Mouse (Mus musculus): ENCODE data around the gene Zdhhc16. TPM values are rescaled to one million over a fixed set of nuclear protein-coding genes. Genes with fewer than 3 reads are reported as not detected.

Zdhhc16 gene
- polyA plus RNA-seq, 1 experiment from 2014 or later = 94.4 TPM

DNA sequence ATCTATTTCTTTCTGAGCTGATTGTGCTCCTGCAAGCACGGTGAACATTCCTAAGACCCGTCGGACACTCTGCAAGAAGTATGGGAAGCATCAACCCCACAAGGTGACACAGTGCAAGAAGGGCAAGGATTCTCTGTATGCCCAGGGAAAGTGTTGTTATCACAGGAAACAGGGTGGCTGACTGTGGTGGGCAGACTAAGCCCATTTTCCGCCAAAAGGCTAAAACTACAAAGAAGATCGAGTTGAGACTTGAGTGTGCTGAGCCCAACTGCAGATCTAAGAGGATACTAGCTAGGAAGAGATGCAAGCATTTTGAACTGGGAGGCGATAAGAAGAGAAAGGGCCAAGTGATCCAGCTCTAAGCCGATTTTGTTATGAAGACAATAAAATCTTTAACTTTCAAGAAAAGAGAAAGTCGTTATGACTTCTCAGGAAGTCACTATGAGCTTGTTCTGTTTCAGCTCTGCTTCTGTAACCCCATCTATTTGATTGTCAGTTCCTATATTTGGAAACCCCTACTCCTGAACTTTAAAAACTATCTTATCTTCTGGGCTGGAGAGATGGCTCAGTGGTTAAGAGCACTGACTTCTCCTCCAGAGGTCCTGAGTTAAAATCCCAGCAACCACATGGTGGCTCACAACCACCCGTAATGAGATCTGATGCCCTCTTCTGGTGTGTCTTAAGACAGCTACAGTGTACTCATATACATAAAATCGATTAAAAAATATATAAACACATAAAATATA lies 30.3 kb upstream of the Zdhhc16 start:
- 80% methylated on average over 10 of the region's 10 CpGs for WGBS
- ATAC-seq (ENCODE audit: low FRiP score, low TSS enrichment) = no peak
- H3K4me2 ChIP-seq (replicated peaks; ENCODE audit: low read depth, low read length) = no peak overlapping the region
- no peak overlapping the region for H3K4me3 ChIP-seq (ENCODE audit: low read length)
- no peaks in the 10 kb centered on the region for H3K27me3 ChIP-seq (ENCODE audit: insufficient read depth, low read length)
- H3K9ac ChIP-seq (replicated peaks; ENCODE audit: low read length) = no peak overlapping the region
- H3K36me3 ChIP-seq (ENCODE audit: insufficient read depth, low read length) = no peaks in the 10 kb centered on the region
- peaks cover 6% of the 10 kb centered on the region; the same call in 1 of the 2 replicates for H3K4me1 ChIP-seq (ENCODE audit: insufficient read depth, low read length)
- no peaks in the 10 kb centered on the region for H3K9me3 ChIP-seq (ENCODE audit: low read length)
- H3K27ac ChIP-seq (ENCODE audit: low read length) = no peak overlapping the region

DNA sequence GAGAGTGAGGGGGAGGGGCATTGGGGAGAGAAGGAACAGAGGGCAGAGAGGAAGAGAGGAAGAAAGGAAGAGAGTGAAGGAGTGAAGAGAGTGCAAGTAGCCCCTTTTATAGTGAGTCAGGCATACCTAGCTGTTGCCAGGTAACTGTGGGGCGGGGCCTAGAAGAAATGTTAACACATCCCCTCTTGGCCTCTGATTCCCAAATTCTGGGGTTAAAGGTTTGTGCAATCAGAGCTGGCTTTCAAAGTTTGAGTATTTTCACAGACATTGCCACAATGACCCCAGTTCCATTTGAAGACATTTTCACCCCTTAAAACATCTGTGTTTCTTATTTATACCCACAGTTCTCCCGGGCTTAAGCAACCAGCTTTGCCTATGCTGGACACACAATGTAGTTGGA lies 28.0 kb upstream of the Zdhhc16 start:
- Histone ChIP-seq H3K4me2 (replicated peaks; ENCODE audit: low read depth, low read length) (no peak overlapping the region), H3K4me3 (ENCODE audit: low read length) (no peak overlapping the region), H3K36me3 (ENCODE audit: insufficient read depth, low read length) (no peaks in the 10 kb centered on the region), H3K4me1 (ENCODE audit: insufficient read depth, low read length) (peaks cover 6% of the 10 kb centered on the region; the same call in 1 of the 2 replicates), H3K27ac (ENCODE audit: low read length) (no peak overlapping the region), H3K9me3 (ENCODE audit: low read length) (no peaks in the 10 kb centered on the region), H3K9ac (replicated peaks; ENCODE audit: low read length) (no peak overlapping the region), H3K27me3 (ENCODE audit: insufficient read depth, low read length) (no peaks in the 10 kb centered on the region)
- ATAC-seq (ENCODE audit: low FRiP score, low TSS enrichment) = no peak
- WGBS = 93% methylated on average over 2 of the region's 2 CpGs

DNA sequence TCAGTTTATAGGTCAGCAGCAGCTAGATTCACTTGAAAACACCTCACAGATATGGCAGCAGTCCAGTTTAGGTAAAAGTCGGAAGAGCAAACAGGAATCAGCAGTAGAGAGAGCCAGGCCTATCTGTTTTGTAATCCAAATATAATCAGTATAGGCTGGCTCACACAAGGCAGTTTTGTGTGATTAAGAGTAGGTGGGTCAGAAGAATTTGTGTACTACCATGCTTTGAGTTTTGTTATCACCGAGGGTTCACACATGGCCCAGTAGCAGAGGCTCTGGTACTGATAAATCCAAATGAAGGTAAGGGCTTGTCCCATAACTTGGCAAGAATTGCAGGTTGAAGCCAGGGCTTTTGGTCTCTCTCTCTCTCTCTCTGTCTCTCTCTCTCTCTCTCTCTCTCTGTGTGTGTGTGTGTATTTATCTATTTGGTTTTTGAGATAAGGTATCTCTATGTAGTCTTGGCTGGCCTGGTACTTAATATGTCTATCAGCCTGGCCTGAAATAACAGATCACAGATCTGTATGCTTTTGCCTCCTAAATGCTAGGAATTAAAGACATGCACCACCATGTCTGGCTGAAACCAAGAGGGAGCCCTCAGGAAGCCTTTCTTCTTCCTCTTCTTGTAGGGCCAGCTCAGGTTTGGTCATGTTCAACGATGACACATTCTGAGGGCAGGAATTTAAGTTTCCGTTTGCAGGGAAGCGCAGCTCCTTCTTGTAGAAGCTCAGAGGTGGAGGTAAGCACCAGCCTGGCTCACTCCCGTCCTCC lies 26.8 kb upstream of the Zdhhc16 start:
- Histone ChIP-seq H3K4me1 (ENCODE audit: insufficient read depth, low read length) (peaks cover 6% of the 10 kb centered on the region; the same call in 1 of the 2 replicates), H3K9ac (replicated peaks; ENCODE audit: low read length) (no peak overlapping the region), H3K27ac (ENCODE audit: low read length) (no peak overlapping the region), H3K27me3 (ENCODE audit: insufficient read depth, low read length) (no peaks in the 10 kb centered on the region), H3K9me3 (ENCODE audit: low read length) (no peaks in the 10 kb centered on the region), H3K36me3 (ENCODE audit: insufficient read depth, low read length) (no peaks in the 10 kb centered on the region), H3K4me3 (ENCODE audit: low read length) (no peak overlapping the region), H3K4me2 (replicated peaks; ENCODE audit: low read depth, low read length) (no peak overlapping the region)
- no peak for ATAC-seq (ENCODE audit: low FRiP score, low TSS enrichment)
- 64% methylated on average over 6 of the region's 6 CpGs for WGBS

DNA sequence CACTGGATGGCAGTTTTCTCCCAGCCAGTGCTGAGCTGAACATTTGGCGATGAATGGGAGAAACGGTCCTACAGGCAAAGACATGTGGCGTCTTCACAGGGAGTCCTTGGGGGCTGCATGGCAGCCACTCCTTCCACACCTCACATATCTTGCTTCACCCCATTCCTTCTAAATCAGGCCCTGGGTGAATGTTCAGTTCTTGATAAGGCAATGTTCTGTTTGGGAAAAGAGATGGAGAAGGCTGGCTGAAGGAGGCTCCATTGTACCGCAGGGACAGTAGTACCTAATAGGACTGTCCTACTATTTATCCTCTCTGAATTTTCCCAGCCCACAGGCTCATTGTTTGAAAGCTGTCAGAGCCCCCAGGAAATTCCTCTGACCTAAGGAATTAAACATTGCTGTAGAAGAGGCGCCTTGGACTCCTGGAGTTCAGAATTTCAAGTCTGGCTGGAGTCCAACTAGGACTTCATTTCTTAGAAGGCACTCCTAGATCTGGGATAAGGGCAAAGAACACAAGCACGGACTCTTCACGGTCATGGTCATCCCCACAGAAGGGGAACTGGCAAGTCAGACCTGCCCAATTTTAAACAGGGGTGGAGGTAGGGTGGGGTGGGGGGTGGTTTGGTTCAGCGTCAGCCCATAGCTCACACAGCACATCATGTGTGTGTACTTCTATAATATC lies 26.1 kb upstream of the Zdhhc16 start:
- H3K27ac ChIP-seq (ENCODE audit: low read length) = peak overlapping the region; percentile 18; the same call in 1 of the 2 replicates

DNA sequence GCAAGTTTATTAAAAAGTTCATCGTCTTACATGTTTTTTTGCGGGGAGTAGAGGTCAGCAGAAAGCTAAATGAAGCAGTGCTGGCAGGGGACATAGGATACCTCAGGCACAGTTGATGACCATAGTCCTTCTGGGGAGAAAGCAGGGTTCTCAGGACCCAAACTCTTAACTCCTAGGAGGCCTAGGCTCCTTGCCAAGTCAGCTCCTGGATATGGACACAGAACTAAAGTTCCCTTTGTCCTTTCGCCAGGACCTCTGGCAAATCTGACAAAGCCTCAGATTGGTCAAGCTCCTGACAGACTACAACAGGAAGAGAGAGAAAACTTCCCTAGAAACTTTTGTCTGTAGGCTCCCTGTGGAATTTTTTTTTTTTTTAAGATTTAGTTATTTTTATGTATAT lies 24.5 kb upstream of the Zdhhc16 start:
- ATAC-seq (ENCODE audit: low FRiP score, low TSS enrichment) = no peak
- Histone ChIP-seq H3K36me3 (ENCODE audit: insufficient read depth, low read length) (no peaks in the 10 kb centered on the region), H3K4me1 (ENCODE audit: insufficient read depth, low read length) (peaks cover 13% of the 10 kb centered on the region)

More for the DNA sequence above, 26.1 kb upstream of the Zdhhc16 start:
- Histone ChIP-seq H3K36me3 (ENCODE audit: insufficient read depth, low read length) (no peaks in the 10 kb centered on the region), H3K9me3 (ENCODE audit: low read length) (no peaks in the 10 kb centered on the region), H3K4me1 (ENCODE audit: insufficient read depth, low read length) (peaks cover 6% of the 10 kb centered on the region; the same call in 1 of the 2 replicates), H3K9ac (replicated peaks; ENCODE audit: low read length) (no peak overlapping the region), H3K27me3 (ENCODE audit: insufficient read depth, low read length) (no peaks in the 10 kb centered on the region), H3K4me2 (replicated peaks; ENCODE audit: low read depth, low read length) (no peak overlapping the region), H3K4me3 (ENCODE audit: low read length) (no peak overlapping the region)
- 49% methylated on average over 8 of the region's 8 CpGs for WGBS
- ATAC-seq (ENCODE audit: low FRiP score, low TSS enrichment) = no peak

DNA sequence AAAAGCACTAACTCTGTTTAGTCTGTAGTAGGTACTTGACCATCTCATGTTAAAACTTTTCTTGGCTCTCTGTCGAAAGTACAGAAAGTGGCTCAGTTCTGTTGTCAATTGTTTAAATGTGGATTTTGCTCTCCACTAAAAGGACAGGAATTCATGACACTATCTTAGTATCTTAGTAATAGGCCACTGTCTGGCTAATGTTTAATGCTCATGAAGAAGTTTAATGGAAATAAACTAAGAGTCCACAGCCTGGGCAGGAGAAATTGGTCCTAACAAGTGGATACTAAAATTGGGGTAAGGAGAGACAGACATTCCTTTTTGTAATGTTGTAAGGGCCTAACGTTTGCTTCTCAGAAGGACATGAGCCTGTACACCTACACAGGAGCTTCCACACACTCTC lies 22.9 kb upstream of the Zdhhc16 start:
- peak overlapping the region; percentile 98; the same call in 1 of the 2 replicates for H3K27ac ChIP-seq (ENCODE audit: low read length)
- no peaks in the 10 kb centered on the region for H3K27me3 ChIP-seq (ENCODE audit: insufficient read depth, low read length)
- H3K4me1 ChIP-seq (ENCODE audit: insufficient read depth, low read length) = peaks cover 25% of the 10 kb centered on the region
- H3K4me2 ChIP-seq (replicated peaks; ENCODE audit: low read depth, low read length) = no peak overlapping the region
- H3K4me3 ChIP-seq (ENCODE audit: low read length) = no peak overlapping the region
- ATAC-seq (ENCODE audit: low FRiP score, low TSS enrichment) = no peak
- 81% methylated on average over 2 of the region's 2 CpGs for WGBS
- no peak overlapping the region for H3K9ac ChIP-seq (replicated peaks; ENCODE audit: low read length)
- H3K9me3 ChIP-seq (ENCODE audit: low read length) = no peaks in the 10 kb centered on the region
- 0 out of 2 replicates have a peak, but pooled peaks cover 7% of the 10 kb centered on the region for H3K36me3 ChIP-seq (ENCODE audit: insufficient read depth, low read length)

More for the DNA sequence above, 24.5 kb upstream of the Zdhhc16 start:
- Histone ChIP-seq H3K27me3 (ENCODE audit: insufficient read depth, low read length) (no peaks in the 10 kb centered on the region), H3K9ac (replicated peaks; ENCODE audit: low read length) (no peak overlapping the region), H3K27ac (ENCODE audit: low read length) (no peak overlapping the region), H3K4me3 (ENCODE audit: low read length) (no peak overlapping the region), H3K4me2 (replicated peaks; ENCODE audit: low read depth, low read length) (no peak overlapping the region), H3K9me3 (ENCODE audit: low read length) (no peaks in the 10 kb centered on the region)
- WGBS = 86% methylated on average over 3 of the region's 3 CpGs

DNA sequence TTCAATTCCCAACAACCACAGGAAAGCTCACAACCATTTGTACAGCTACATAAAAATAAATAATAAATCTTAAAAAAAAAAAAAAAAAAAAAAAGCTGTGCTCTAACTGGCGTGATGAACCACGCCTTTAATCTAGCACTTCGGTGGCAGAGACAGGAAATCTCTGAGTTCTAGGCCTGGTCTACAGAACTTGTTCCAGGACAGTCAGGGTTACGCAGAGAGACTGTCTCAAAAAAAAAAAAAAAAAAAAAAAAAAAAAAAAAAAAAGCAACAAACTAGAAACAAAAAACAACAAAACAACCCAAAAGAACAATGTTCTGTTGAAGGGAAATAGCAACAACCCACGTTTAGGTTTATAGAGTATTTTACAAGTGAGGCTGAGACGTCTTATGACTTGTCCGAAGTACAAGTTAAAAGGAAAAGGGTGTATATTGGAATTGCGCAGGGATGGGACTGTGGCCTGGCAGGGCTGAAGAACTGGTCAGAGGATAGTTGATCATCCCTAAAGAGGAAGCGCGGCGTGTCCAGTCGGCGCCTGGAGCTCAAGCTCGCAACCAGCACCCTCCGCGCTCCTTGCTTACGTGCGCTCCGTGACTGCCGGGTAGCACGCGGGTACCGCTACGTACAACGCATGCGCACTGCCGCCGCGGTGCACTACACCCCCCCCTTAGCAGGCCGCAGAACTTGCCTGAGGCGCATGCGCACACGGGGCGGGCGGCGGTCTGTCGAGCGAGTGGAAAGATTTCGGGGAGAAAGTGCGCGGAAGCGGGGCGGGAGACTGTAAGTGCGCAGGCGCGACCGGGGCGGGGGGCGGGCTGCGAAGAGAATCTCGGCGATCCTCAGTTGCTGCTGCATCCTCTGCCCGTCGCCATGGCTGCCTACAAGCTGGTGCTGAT lies 21.9 kb upstream of the Zdhhc16 start, which contains the start of gene Pgam1:
Gene Pgam1, plus strand, starts transcription at position 746 of the 896 bp plus-strand sequence.
- peaks cover 25% of the 10 kb centered on the region for H3K4me1 ChIP-seq (ENCODE audit: insufficient read depth, low read length)
- H3K9me3 ChIP-seq (ENCODE audit: low read length) = no peaks in the 10 kb centered on the region
- 6% methylated on average over 50 of the region's 54 CpGs for WGBS
- peak within 1 kb of the TSS; percentile 100 for H3K4me3 ChIP-seq (ENCODE audit: low read length)
- peaks cover 16% of the 10 kb centered on the region; the same call in 1 of the 2 replicates for H3K36me3 ChIP-seq (ENCODE audit: insufficient read depth, low read length)
- H3K4me2 ChIP-seq (replicated peaks; ENCODE audit: low read depth, low read length) = peak within 1 kb of the TSS; percentile 89
- peak within 1 kb of the TSS; percentile 99 for H3K9ac ChIP-seq (replicated peaks; ENCODE audit: low read length)
- no peaks in the 10 kb centered on the region for H3K27me3 ChIP-seq (ENCODE audit: insufficient read depth, low read length)
- peak; percentile 96 for ATAC-seq (ENCODE audit: low FRiP score, low TSS enrichment)
- H3K27ac ChIP-seq (ENCODE audit: low read length) = peak within 1 kb of the TSS; percentile 98

DNA sequence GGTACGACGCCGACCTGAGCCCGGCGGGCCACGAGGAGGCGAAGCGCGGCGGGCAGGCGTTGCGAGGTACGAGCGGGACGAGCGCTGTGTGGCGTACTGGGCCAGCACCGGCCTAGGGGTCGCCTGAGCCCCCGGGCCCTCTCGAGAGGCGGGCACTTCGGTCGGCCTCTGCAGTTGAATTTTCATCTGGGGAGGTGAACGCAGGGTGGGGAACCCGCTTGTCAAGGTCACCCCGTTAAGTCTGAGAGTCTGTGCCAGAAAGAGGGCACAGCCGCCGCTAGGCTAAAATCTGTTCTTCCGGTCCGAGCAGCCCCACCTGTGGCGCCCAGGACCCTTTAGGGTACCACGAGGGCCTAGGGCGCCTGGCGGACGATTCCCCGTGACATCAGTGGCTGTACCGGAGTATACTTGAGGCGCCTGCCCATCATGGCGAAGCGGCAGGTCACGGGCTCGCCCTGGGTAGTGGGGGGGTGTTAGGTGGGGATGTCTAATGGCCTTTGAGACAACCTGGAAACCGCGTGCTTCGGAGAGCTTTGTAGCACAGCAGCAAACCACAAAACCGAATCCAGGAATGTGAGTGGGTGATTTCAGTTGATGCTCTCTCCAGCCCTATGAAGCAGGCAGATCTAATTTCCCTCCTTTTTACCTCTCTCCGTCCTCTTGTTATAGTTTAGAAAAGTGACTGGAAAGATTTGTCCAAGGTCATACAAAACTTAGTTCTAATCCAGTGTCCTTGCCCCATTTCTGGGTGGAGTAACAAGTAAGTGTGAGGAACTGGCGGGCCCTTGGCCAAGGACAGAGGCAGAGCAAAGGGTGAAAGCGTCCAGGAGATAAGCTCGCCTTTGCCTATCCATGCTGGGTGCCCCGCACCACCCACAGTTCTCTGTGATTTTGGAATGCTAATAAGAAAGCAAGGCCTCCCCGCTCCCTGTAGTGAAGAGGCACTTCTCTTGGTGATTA lies 20.9 kb upstream of the Zdhhc16 start:
- WGBS = under 1% methylated on average over 53 of the region's 53 CpGs
- H3K9me3 ChIP-seq (ENCODE audit: low read length) = no peaks in the 10 kb centered on the region

More for the DNA sequence above, 20.9 kb upstream of the Zdhhc16 start:
- peaks cover 25% of the 10 kb centered on the region for H3K36me3 ChIP-seq (ENCODE audit: insufficient read depth, low read length)
- no peaks in the 10 kb centered on the region for H3K27me3 ChIP-seq (ENCODE audit: insufficient read depth, low read length)
- peaks cover 19% of the 10 kb centered on the region for H3K4me1 ChIP-seq (ENCODE audit: insufficient read depth, low read length)
- peak overlapping the region; percentile 90 for H3K27ac ChIP-seq (ENCODE audit: low read length)
- ATAC-seq (ENCODE audit: low FRiP score, low TSS enrichment) = peak; percentile 77
- H3K9ac ChIP-seq (replicated peaks; ENCODE audit: low read length) = peak overlapping the region; percentile 99
- H3K4me2 ChIP-seq (replicated peaks; ENCODE audit: low read depth, low read length) = peak overlapping the region; percentile 89
- H3K4me3 ChIP-seq (ENCODE audit: low read length) = peak overlapping the region; percentile 100
